In the genomic region with DNA sequence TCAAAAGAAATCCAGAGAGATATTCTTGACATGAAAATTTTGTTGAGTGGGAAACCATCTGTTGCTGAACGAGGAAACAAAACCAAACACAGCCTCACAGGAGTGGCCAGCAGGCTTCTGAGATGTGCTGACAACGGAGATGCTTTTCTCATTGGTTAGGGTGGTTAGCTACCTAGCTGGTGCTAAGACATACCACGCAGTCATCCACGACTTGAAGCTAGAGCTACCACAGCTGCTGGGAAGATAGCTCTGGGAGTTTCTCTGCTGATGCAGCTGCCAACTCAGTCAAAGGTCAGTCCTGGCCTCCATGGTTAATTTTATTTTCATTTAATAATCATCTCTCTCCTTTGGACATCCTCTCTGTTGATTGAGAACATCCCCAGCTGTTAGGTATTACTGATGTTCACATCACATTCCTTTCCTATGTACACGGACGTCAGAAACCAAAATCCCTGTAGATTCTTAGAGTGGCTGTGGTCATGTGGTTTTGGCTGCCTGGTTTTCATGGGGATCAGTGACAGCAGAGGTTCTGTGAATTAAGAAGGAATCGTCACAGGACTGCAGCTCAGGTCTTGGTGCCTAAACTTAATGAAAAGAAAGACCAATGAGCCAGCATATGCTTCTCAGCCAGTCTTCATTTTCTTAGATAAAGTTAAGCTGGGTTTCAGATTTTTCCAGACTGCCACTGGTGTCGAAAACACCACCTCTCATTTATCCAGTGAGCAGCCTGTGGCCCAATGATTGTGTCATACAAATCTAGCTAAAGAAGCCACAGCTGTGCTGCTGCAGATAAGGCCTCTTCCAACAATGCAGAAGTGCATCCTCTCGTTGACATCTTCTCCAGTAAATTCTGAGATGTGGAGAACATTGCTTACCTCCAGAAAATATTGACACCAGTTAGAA, we compare ENCODE assay signal across 12 mouse cellular contexts. TPM values are rescaled to one million over a fixed set of nuclear protein-coding genes. Genes with fewer than 3 reads are reported as not detected.
DNase-seq lines count a peak whose midpoint lies in the region; TF ChIP-seq lines count a peak whose summit lies in the region.
"Had no signal": no experiment of that assay in that cellular context is flagged by ENCODE, and none has a peak within 500 bp of the region (broad histone marks: within the 10 kb centered on the region; RNA-seq: fewer than 3 reads in every experiment).

No protein-coding gene starts in this region.

- intact Hi-C loops in heart, postnatal 25 days (cut with DNase I) = no loop called here
- intact Hi-C loops in heart, postnatal 14 days (cut with DNase I) = no loop called here

- no peak overlapping the region for H3K4me3 ChIP-seq in myocyte
- H3K4me3 ChIP-seq in thymus, adult 2 months (ENCODE audit: control insufficient read depth, insufficient read depth, low read length) = no peak overlapping the region
- H3K4me3 ChIP-seq: embryonic facial prominence, embryonic 13.5 days; forebrain, embryonic 15.5 days had no signal

- no peak overlapping the region for H3ac ChIP-seq in myocyte (ENCODE audit: control insufficient read depth, insufficient read length)

- no peaks in the 10 kb centered on the region for H3K27me3 ChIP-seq in myocyte (ENCODE audit: control insufficient read depth, insufficient read depth, insufficient read length)
- H3K27me3 ChIP-seq in thymus, adult 2 months (ENCODE audit: control insufficient read depth, insufficient read depth, low read length) = no peaks in the 10 kb centered on the region
- H3K27me3 ChIP-seq: embryonic facial prominence, embryonic 13.5 days; forebrain, embryonic 15.5 days had no signal

- no peak for TF ChIP-seq CTCF in thymus, adult 2 months (IDR thresholded peaks at IDR 0.05; ENCODE audit: borderline replicate concordance, control insufficient read depth, extremely low read depth, insufficient read depth, low read length, poor library complexity)

- H3K79me2 ChIP-seq in myocyte (ENCODE audit: control insufficient read depth, insufficient read depth) = no peaks in the 10 kb centered on the region

- H3K36me3 ChIP-seq in myocyte (ENCODE audit: control insufficient read depth, insufficient read depth) = no peaks in the 10 kb centered on the region
- no peaks in the 10 kb centered on the region for H3K36me3 ChIP-seq in thymus, adult 2 months (ENCODE audit: control insufficient read depth, insufficient read depth, low read length)
- H3K36me3 ChIP-seq: embryonic facial prominence, embryonic 13.5 days; forebrain, embryonic 15.5 days had no signal

- peak overlapping the region; percentile 56 for H3K4me2 ChIP-seq in myocyte (ENCODE audit: low read depth)
- H3K4me2 ChIP-seq: embryonic facial prominence, embryonic 13.5 days; forebrain, embryonic 15.5 days had no signal

- peak; percentile 28 for DNase-seq in heart, adult 8-10 months (ENCODE audit: low spot score)
- no peak for DNase-seq in heart, postnatal 25 days (ENCODE audit: low spot score)
- DNase-seq in MEL-GATA-1-ER (ENCODE audit: extremely low read depth, low read depth) = peak; percentile 5
- peak; percentile 20 to 42 for DNase-seq in heart, postnatal 14 days
- no peak for DNase-seq in adrenal gland, postnatal 10 days
- DNase-seq in thymus, adult 2 months = no peak
- DNase-seq: cerebellum, postnatal 10 days; thymus, postnatal 4 days had no signal

- no peak for TF ChIP-seq POLR2A in myocyte (IDR thresholded peaks at IDR 0.05; ENCODE audit: insufficient read length, low read depth)
- TF ChIP-seq POLR2A in thymus, adult 2 months (IDR thresholded peaks at IDR 0.05; ENCODE audit: control insufficient read depth, extremely low read depth, insufficient read depth, low read length, poor library complexity) = no peak

- no peak overlapping the region for H3K27ac ChIP-seq in thymus, adult 2 months (ENCODE audit: control insufficient read depth, insufficient read depth, low read length)
- H3K27ac ChIP-seq: embryonic facial prominence, embryonic 13.5 days; forebrain, embryonic 15.5 days; hindbrain, postnatal 0 days had no signal

- WGBS in thymus, adult 2 months = 87% methylated on average over 9 of the region's 9 CpGs

- no peaks in the 10 kb centered on the region for H3K4me1 ChIP-seq in thymus, adult 2 months (replicated peaks; ENCODE audit: control insufficient read depth, insufficient read depth, low read length)
- H3K4me1 ChIP-seq: embryonic facial prominence, embryonic 13.5 days; forebrain, embryonic 15.5 days had no signal

TF ChIP-seq in myocyte, 11 proteins besides CTCF, POLR2A, EP300 and RAD21:
- TF ChIP-seq CEBPB (IDR thresholded peaks at IDR 0.05; ENCODE audit: insufficient read depth, poor library complexity, severe bottlenecking) (0 out of 2 replicates have a peak, but pooled peaks have one; percentile 54), REST (IDR thresholded peaks at IDR 0.05; ENCODE audit: insufficient read depth, insufficient read length) (no peak), MYOD1 (IDR thresholded peaks at IDR 0.05; ENCODE audit: control insufficient read depth in 1 of 3, insufficient read length in 2 of 3, low read depth in 2 of 3) (peak in 2 of 3 experiments; percentile 50 to 61), MYOG (IDR thresholded peaks at IDR 0.05; ENCODE audit: control insufficient read depth in 1 of 3, insufficient read depth in 1 of 3, insufficient read length in 2 of 3, low read depth in 2 of 3) (no peak), POLR2AphosphoS2 (IDR thresholded peaks at IDR 0.05; ENCODE audit: insufficient read length, low read depth) (no peak), MAX (IDR thresholded peaks at IDR 0.05; ENCODE audit: low read depth) (no peak), TCF12 (IDR thresholded peaks at IDR 0.05; ENCODE audit: insufficient read depth, poor library complexity, severe bottlenecking) (no peak), SRF (IDR thresholded peaks at IDR 0.05; ENCODE audit: control insufficient read depth, insufficient read length, low read depth) (no peak), TCF3 (IDR thresholded peaks at IDR 0.05; ENCODE audit: insufficient read length, low read depth) (no peak), USF1 (IDR thresholded peaks at IDR 0.05; ENCODE audit: low read depth) (peak; percentile 61), E2F4 (IDR thresholded peaks at IDR 0.05; ENCODE audit: insufficient read depth) (no peak)

RNA-seq across cellular contexts. Expression of gene Vipr2, which starts 32.2 kb away (rescaled TPM):
- 1 to 10 TPM in 3 of 4 experiments, under 1 TPM in 1; 0.78 to 2.1 (median 1.1) TPM for total RNA-seq in heart, adult 8-10 months (2022)
- 1 to 10 TPM; 1.3 to 2.6 TPM for total RNA-seq in heart, postnatal 25 days (2021)
- total RNA-seq in heart, postnatal 14 days (2021) = 1 to 10 TPM; 2.2 to 2.3 TPM
- polyA plus RNA-seq in myocyte (2012; fragmentation: generic; extraction: Trizol) = 0.31 TPM
- under 1 TPM; 0.67 to 0.78 TPM for total RNA-seq in adrenal gland, postnatal 10 days (2021)
- 0.51 and 0.66 TPM in 2 replicates for polyA plus RNA-seq in thymus, adult 2 months (2012; rRNA removed)

Comparison
In these comparisons a context has a peak if more than half of its experiments do, and no peak if none do; other contexts are left out.
1. DNase-seq: peak in heart, adult 8-10 months (single experiment), MEL-GATA-1-ER (single experiment) and heart, postnatal 14 days (2 of 2); none in heart, postnatal 25 days (single experiment), adrenal gland, postnatal 10 days (single experiment) and thymus, adult 2 months (single experiment).